Mouse (Mus musculus) heart, postnatal 0 days (tissue): ENCODE results near the gene Crygb.

Experiments
- CTCF ChIP-seq: IDR thresholded peaks from 2 replicates; pipeline ENCODE4 v1.5.1; 2016; ENCODE audit warnings: antibody characterized with exemption, control low read depth, low read depth
- EP300 ChIP-seq: IDR thresholded peaks from 2 replicates; pipeline ENCODE4 v1.6.1; 2016; ENCODE audit warnings: antibody characterized with exemption, low read depth

- no peak for TF ChIP-seq CTCF
- TF ChIP-seq EP300, result no peak
Measured at GRCm38 (mm10) chr1:65109196-65109595, 27.1 kb upstream of the Crygb start.
